Mouse (Mus musculus): ENCODE measurements at regions not wholly inside any gene's neighbourhood (a gene's known extent, or its start where the extent isn't known, plus 50 kb on each side); places are given as distances from the start of the nearest gene placed in this dataset.

- no peak overlapping the region for H3K4me3 ChIP-seq (ENCODE audit: insufficient read depth, low read depth, low read length)
- H3K27ac ChIP-seq (ENCODE audit: insufficient read depth, low read depth, low read length): no peak overlapping the region
- no peaks in the 10 kb centered on the region for H3K4me1 ChIP-seq (ENCODE audit: control insufficient read depth, insufficient read depth, low read length)
- TF ChIP-seq CTCF (IDR thresholded peaks at IDR 0.05; ENCODE audit: insufficient read depth, low read depth, low read length): no peak
- TF ChIP-seq POLR2A (IDR thresholded peaks at IDR 0.05; ENCODE audit: insufficient read depth, low read depth, low read length): no peak
- WGBS: 33% methylated on average over 8 of the region's 8 CpGs
Measured at GRCm38 (mm10) chr17:14455251-14455743, 176.0 kb downstream of the Smoc2 start.

All from olfactory bulb, adult 2 months (tissue).